Mouse (Mus musculus) G1E (cell line): ENCODE results near the gene Myh3.

ENCODE experiments used
- CTCF ChIP-seq: IDR thresholded peaks from 2 replicates; pipeline ENCODE4 v1.5.1; 2012; ENCODE audit warnings: low read depth, low read length, inconsistent platforms, mixed read lengths
- GATA1 ChIP-seq: IDR thresholded peaks from 2 replicates; pipeline ENCODE4 v1.6.1; 2012; ENCODE audit warnings: borderline replicate concordance, low read length, inconsistent platforms, mixed read lengths
- TAL1 ChIP-seq: conservative IDR thresholded peaks from 2 replicates; pipeline ENCODE4 v1.6.1; 2012; ENCODE audit warnings: low read depth, low read length, inconsistent platforms, mixed read lengths

GRCm38 (mm10) chr11:67051676-67052320 is 26.3 kb upstream of the Myh3 start:
- TF ChIP-seq GATA1 (no peak), CTCF (no peak), TAL1 (no peak)
